8 mouse cellular contexts compared by ENCODE assay signal in the genomic region with DNA sequence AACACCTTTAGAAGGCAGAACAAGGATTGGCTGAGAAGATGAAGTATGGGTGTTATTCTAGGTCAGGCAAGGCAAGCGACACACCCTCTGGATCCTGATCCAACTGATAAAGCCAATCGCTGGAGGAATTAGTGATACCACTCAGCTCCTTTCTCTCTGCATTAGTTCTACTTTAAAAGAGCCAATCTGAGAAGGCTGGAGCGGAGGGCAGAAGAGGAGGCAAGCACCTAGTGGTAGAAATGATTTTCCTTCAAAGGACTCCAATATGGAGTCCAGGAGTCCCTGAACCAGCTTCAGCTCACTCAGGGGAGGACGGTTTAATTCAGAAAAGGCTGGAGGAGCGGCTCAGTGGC.
A peak's percentile ranks its signal among the peaks of the same experiment; 100 is the strongest.
DNase-seq lines count a peak whose midpoint lies in the region; ATAC-seq and TF ChIP-seq lines count a peak whose summit lies in the region.

No protein-coding gene starts in this region.

- WGBS in kidney, adult 2 months = 31% methylated on average over 5 of the region's 5 CpGs
- WGBS in hindbrain, postnatal 0 days = 65% methylated on average over 5 of the region's 5 CpGs
- WGBS in midbrain, embryonic 16.5 days = 62% methylated on average over 5 of the region's 5 CpGs

- H3K4me1 ChIP-seq in kidney, adult 2 months (ENCODE audit: control insufficient read depth, insufficient read depth, low read length) = peaks cover 22% of the 10 kb centered on the region; the same call in 1 of the 2 replicates
- H3K4me1 ChIP-seq in hindbrain, postnatal 0 days (ENCODE audit: insufficient read depth, low read length) = no peaks in the 10 kb centered on the region
- peaks cover 4% of the 10 kb centered on the region; the same call in 1 of the 2 replicates for H3K4me1 ChIP-seq in midbrain, embryonic 16.5 days (ENCODE audit: control insufficient read depth, insufficient read depth, low read length)

- no peaks in the 10 kb centered on the region for H3K36me3 ChIP-seq in kidney, adult 2 months (ENCODE audit: control insufficient read depth, insufficient read depth, low read length)
- no peaks in the 10 kb centered on the region for H3K36me3 ChIP-seq in hindbrain, postnatal 0 days (ENCODE audit: insufficient read depth, low read length)
- H3K36me3 ChIP-seq in midbrain, embryonic 16.5 days (ENCODE audit: control insufficient read depth, insufficient read depth, low read length) = 0 out of 2 replicates have a peak, but pooled peaks cover 2% of the 10 kb centered on the region

- no peak for TF ChIP-seq POLR2A in kidney, adult 2 months (IDR thresholded peaks at IDR 0.05; ENCODE audit: low read depth, low read length)

- peak; percentile 25 for DNase-seq in kidney, adult 2 months
- no peak for DNase-seq in kidney, postnatal 10 days
- peak; percentile 14 for DNase-seq in c-Kit-positive CD71-positive TER-119-positive erythroid progenitor cells, embryonic 14.5 days (ENCODE audit: low spot score)
- DNase-seq in hindbrain, postnatal 0 days (ENCODE audit: low spot score) = no peak
- DNase-seq in left cerebral cortex, adult 18-20 months (ENCODE audit: low spot score in 2 of 2) = no peak
- no peak for DNase-seq in ovary, postnatal 14 days (ENCODE audit: low spot score)
- no peak for DNase-seq in adrenal gland, postnatal 14 days

- H3K4me2 ChIP-seq in hindbrain, postnatal 0 days (ENCODE audit: low read depth, low read length) = peak overlapping the region; percentile 93
- H3K4me2 ChIP-seq in midbrain, embryonic 16.5 days (ENCODE audit: low read length) = peak overlapping the region; percentile 92

- peak overlapping the region; percentile 69 for H3K4me3 ChIP-seq in kidney, adult 2 months (ENCODE audit: insufficient read depth, low read depth, low read length)
- peak overlapping the region; percentile 63 for H3K4me3 ChIP-seq in hindbrain, postnatal 0 days (ENCODE audit: low read length)
- H3K4me3 ChIP-seq in midbrain, embryonic 16.5 days (ENCODE audit: low read depth, low read length) = no peak overlapping the region; the same call in 1 of the 2 replicates

- no peak for ATAC-seq in hindbrain, postnatal 0 days
- ATAC-seq in midbrain, embryonic 16.5 days = no peak

- no peaks in the 10 kb centered on the region for H3K27me3 ChIP-seq in kidney, adult 2 months (replicated peaks; ENCODE audit: control insufficient read depth, insufficient read depth, low read length)
- no peaks in the 10 kb centered on the region for H3K27me3 ChIP-seq in hindbrain, postnatal 0 days (ENCODE audit: insufficient read depth, low read length)
- H3K27me3 ChIP-seq in midbrain, embryonic 16.5 days (ENCODE audit: control insufficient read depth, insufficient read depth, low read depth, low read length) = no peaks in the 10 kb centered on the region

- H3K9ac ChIP-seq in hindbrain, postnatal 0 days (replicated peaks; ENCODE audit: low read length) = no peak overlapping the region
- H3K9ac ChIP-seq in midbrain, embryonic 16.5 days (ENCODE audit: low read depth, low read length) = no peak overlapping the region

- 0 out of 2 replicates have a peak, but pooled peaks have one; percentile 7 for TF ChIP-seq CTCF in kidney, adult 2 months (conservative IDR thresholded peaks at IDR 0.05; ENCODE audit: insufficient read depth, insufficient read length, low read depth, low read length)
- TF ChIP-seq CTCF in hindbrain, postnatal 0 days (IDR thresholded peaks at IDR 0.05; ENCODE audit: low read depth) = no peak

- no peaks in the 10 kb centered on the region for H3K9me3 ChIP-seq in hindbrain, postnatal 0 days (ENCODE audit: low read length)
- peaks cover 3% of the 10 kb centered on the region; the same call in 1 of the 2 replicates for H3K9me3 ChIP-seq in midbrain, embryonic 16.5 days (replicated peaks; ENCODE audit: control insufficient read depth, low read length, poor library complexity, severe bottlenecking)

- H3K27ac ChIP-seq in kidney, adult 2 months (ENCODE audit: insufficient read depth, low read depth, low read length) = peak overlapping the region; percentile 79
- H3K27ac ChIP-seq in hindbrain, postnatal 0 days = no peak overlapping the region
- H3K27ac ChIP-seq in midbrain, embryonic 16.5 days (ENCODE audit: low read length) = no peak overlapping the region

Comparison
In these comparisons a context has a peak if more than half of its experiments do, and no peak if none do; other contexts are left out.
1. DNase-seq: peak in kidney, adult 2 months (single experiment) and c-Kit-positive CD71-positive TER-119-positive erythroid progenitor cells, embryonic 14.5 days (single experiment); none in kidney, postnatal 10 days (single experiment), hindbrain, postnatal 0 days (single experiment), left cerebral cortex, adult 18-20 months (0 of 2), ovary, postnatal 14 days (single experiment) and adrenal gland, postnatal 14 days (single experiment).